Mouse (Mus musculus) E14TG2a.4 (cell line): ENCODE results near the gene Bok.

Source experiments
- CTCF ChIP-seq: conservative IDR thresholded peaks from 2 replicates; pipeline ENCODE4 v1.5.1; 2014; ENCODE audit warnings: low read length
- NANOG ChIP-seq: IDR thresholded peaks from 2 replicates; pipeline ENCODE4 v1.6.1; 2014; ENCODE audit warnings: borderline replicate concordance, low read length, mixed read lengths
- POU5F1 ChIP-seq: IDR thresholded peaks from 2 replicates; pipeline ENCODE4 v1.6.1; 2014; ENCODE audit warnings: low read length, borderline replicate concordance

GRCm38 (mm10) chr1:93726116-93726515, 40.7 kb downstream of the Bok start:
- TF ChIP-seq CTCF, result no peak
- TF ChIP-seq NANOG, result no peak
- no peak for TF ChIP-seq POU5F1
